Mouse (Mus musculus) heart, postnatal 0 days (tissue): ENCODE measurements around the gene Gm26602.

Experiments used
- CTCF ChIP-seq: IDR thresholded peaks from 2 replicates; pipeline ENCODE4 v1.5.1; 2016; ENCODE audit warnings: antibody characterized with exemption, control low read depth, low read depth
- EP300 ChIP-seq: IDR thresholded peaks from 2 replicates; pipeline ENCODE4 v1.6.1; 2016; ENCODE audit warnings: antibody characterized with exemption, low read depth

- no peak for TF ChIP-seq CTCF
- no peak; the same call in 1 of the 2 replicates for TF ChIP-seq EP300
These were observed 2.2 kb upstream of the Gm26602 start, which contains the start of gene Med16 for GRCm38 (mm10) chr10:79908167-79909091.
